Mouse (Mus musculus) G1E (cell line): Measurements from ENCODE around the gene Asic4.

Source experiments
- GATA1 ChIP-seq: IDR thresholded peaks from 2 replicates; pipeline ENCODE4 v1.6.1; 2012; ENCODE audit warnings: borderline replicate concordance, low read length, inconsistent platforms, mixed read lengths
- TAL1 ChIP-seq: conservative IDR thresholded peaks from 2 replicates; pipeline ENCODE4 v1.6.1; 2012; ENCODE audit warnings: low read depth, low read length, inconsistent platforms, mixed read lengths

- TF ChIP-seq TAL1 = no peak
- TF ChIP-seq GATA1 = no peak
Measured at GRCm38 (mm10) chr1:75448937-75449336, 1.3 kb upstream of the Asic4 start.
